Mouse (Mus musculus) midbrain, embryonic 12.5 days (tissue): Measurements from ENCODE around the gene Cd59a. TPM values are rescaled to one million over a fixed set of nuclear protein-coding genes. Genes with fewer than 3 reads are reported as not detected.

Experiments
- ATAC-seq: fragments of 200-750 bp; cut with Nextera tagmentation; 2 replicates; pipeline ENCODE4 v1.8.0; 2017; ENCODE audit warnings: low read depth, moderate TSS enrichment, moderate library complexity; ENCODE audit not compliant: low FRiP score
- H3K27ac ChIP-seq: fragments of 300-500 bp; sonication (generic); replicated peaks from 2 replicates; pipeline ENCODE4 v1.5.1; 2016; ENCODE audit warnings: mild to moderate bottlenecking
- H3K27me3 ChIP-seq: fragments of 300-500 bp; sonication (generic); 2 replicates; pipeline ENCODE4 v1.6.1; 2016; ENCODE audit warnings: mild to moderate bottlenecking
- H3K36me3 ChIP-seq: fragments of 300-500 bp; sonication (generic); 2 replicates; pipeline ENCODE4 v1.6.1; 2016
- H3K4me1 ChIP-seq: fragments of 300-500 bp; sonication (generic); 2 replicates; pipeline ENCODE4 v1.6.1; 2016
- H3K4me2 ChIP-seq: fragments of 300-500 bp; sonication (generic); replicated peaks from 2 replicates; pipeline ENCODE4 v1.6.1; 2016; ENCODE audit warnings: mild to moderate bottlenecking, moderate library complexity
- H3K4me3 ChIP-seq: fragments of 300-500 bp; sonication (generic); 2 replicates; pipeline ENCODE4 v1.5.1; 2016; ENCODE audit warnings: mild to moderate bottlenecking
- H3K9ac ChIP-seq: fragments of 300-500 bp; sonication (generic); replicated peaks from 2 replicates; pipeline ENCODE4 v1.6.1; 2016; ENCODE audit warnings: mild to moderate bottlenecking, moderate library complexity
- H3K9me3 ChIP-seq: fragments of 300-500 bp; sonication (generic); 2 replicates; pipeline ENCODE4 v1.6.1; 2016; ENCODE audit warnings: mild to moderate bottlenecking
- WGBS: fragments of 180-500 bp; shearing (Covaris S2); methylation state at CpG from one replicate; pipeline ENCODE4 v1.1.7; 2016; 5-methylcytosine and 5-hydroxymethylcytosine counted together
- polyA plus RNA-seq: library from polyadenylated mRNA; unstranded; fragments of >200 nt; fragmentation: Nextera tagmentation; extraction: Ambion mirVana; gene quantifications from 2 replicates; pipeline ENCODE4 v1.2.1, GENCODE M21; 2016

The Cd59a gene
- polyA plus RNA-seq, 1 experiment from 2014 or later, result 22.5 TPM

GRCm38 (mm10) chr2:104150608-104151397, 55.2 kb downstream of the Cd59a start:
- no peaks in the 10 kb centered on the region for H3K9me3 ChIP-seq

GRCm38 (mm10) chr2:104153345-104153744, 57.7 kb downstream of the Cd59a start:
- Histone ChIP-seq H3K4me1 (no peaks in the 10 kb centered on the region), H3K4me2 (no peak overlapping the region), H3K36me3 (no peaks in the 10 kb centered on the region), H3K9ac (no peak overlapping the region), H3K4me3 (no peak overlapping the region), H3K9me3 (no peaks in the 10 kb centered on the region), H3K27me3 (no peaks in the 10 kb centered on the region), H3K27ac (no peak overlapping the region)
- ATAC-seq, result no peak
- 89% methylated on average over 4 of the region's 4 CpGs for WGBS

More at GRCm38 (mm10) chr2:104150608-104151397, 55.2 kb downstream of the Cd59a start:
- Histone ChIP-seq H3K27ac (no peak overlapping the region), H3K9ac (no peak overlapping the region), H3K4me2 (no peak overlapping the region), H3K4me1 (no peaks in the 10 kb centered on the region), H3K36me3 (no peaks in the 10 kb centered on the region), H3K27me3 (no peaks in the 10 kb centered on the region), H3K4me3 (no peak overlapping the region)
- WGBS, result 89% methylated on average over 6 of the region's 6 CpGs
- no peak for ATAC-seq

GRCm38 (mm10) chr2:104153876-104154275, 58.3 kb downstream of the Cd59a start:
- Histone ChIP-seq H3K9me3 (no peaks in the 10 kb centered on the region), H3K36me3 (no peaks in the 10 kb centered on the region), H3K4me3 (no peak overlapping the region), H3K4me2 (no peak overlapping the region), H3K27me3 (no peaks in the 10 kb centered on the region), H3K9ac (no peak overlapping the region), H3K27ac (no peak overlapping the region), H3K4me1 (no peaks in the 10 kb centered on the region)
- ATAC-seq, result no peak
- 83% methylated on average over 3 of the region's 3 CpGs for WGBS

GRCm38 (mm10) chr2:104157831-104158230, 62.2 kb downstream of the Cd59a start:
- H3K4me2 ChIP-seq, result no peak overlapping the region
- no peak overlapping the region for H3K4me3 ChIP-seq
- H3K4me1 ChIP-seq, result no peaks in the 10 kb centered on the region
- no peaks in the 10 kb centered on the region for H3K36me3 ChIP-seq
- 81% methylated on average over 4 of the region's 4 CpGs for WGBS
- no peaks in the 10 kb centered on the region for H3K9me3 ChIP-seq
- H3K27me3 ChIP-seq, result no peaks in the 10 kb centered on the region
- ATAC-seq, result no peak
- H3K9ac ChIP-seq, result no peak overlapping the region
- H3K27ac ChIP-seq, result no peak overlapping the region

GRCm38 (mm10) chr2:104163418-104163817, 67.8 kb downstream of the Cd59a start:
- H3K4me1 ChIP-seq, result peaks cover 9% of the 10 kb centered on the region
- H3K4me3 ChIP-seq, result no peak overlapping the region
- H3K36me3 ChIP-seq, result no peaks in the 10 kb centered on the region
- ATAC-seq, result no peak
- no peak overlapping the region for H3K27ac ChIP-seq
- no peak overlapping the region for H3K9ac ChIP-seq
- H3K9me3 ChIP-seq, result no peaks in the 10 kb centered on the region
- WGBS, result 89% methylated on average over 7 of the region's 7 CpGs
- H3K27me3 ChIP-seq, result no peaks in the 10 kb centered on the region
- H3K4me2 ChIP-seq, result no peak overlapping the region

GRCm38 (mm10) chr2:104163978-104164487, 68.4 kb downstream of the Cd59a start:
- no peak overlapping the region for H3K27ac ChIP-seq
- ATAC-seq, result no peak
- H3K27me3 ChIP-seq, result no peaks in the 10 kb centered on the region
- H3K4me1 ChIP-seq, result peaks cover 15% of the 10 kb centered on the region
- H3K4me2 ChIP-seq, result no peak overlapping the region
- WGBS, result 96% methylated on average over 4 of the region's 4 CpGs
- no peak overlapping the region for H3K9ac ChIP-seq
- no peak overlapping the region for H3K4me3 ChIP-seq
- H3K36me3 ChIP-seq, result no peaks in the 10 kb centered on the region
- H3K9me3 ChIP-seq, result no peaks in the 10 kb centered on the region

Other genes starting within 250 kb of the Cd59a start
- 28.5 and 29.8 TPM in 2 replicates for gene Lmo2, start 137.8 kb upstream of the Cd59a start, polyA plus RNA-seq
- gene Fbxo3, start 68.1 kb upstream of the Cd59a start, polyA plus RNA-seq, result 58.8 and 60.8 TPM in 2 replicates
- 2.0 and 2.6 TPM in 2 replicates for gene 4931422A03Rik, start 67.4 kb upstream of the Cd59a start, polyA plus RNA-seq
- gene Gm10912, start 30.0 kb upstream of the Cd59a start, polyA plus RNA-seq, result not detected in 2 replicates
- gene Gm10799, start 27.3 kb upstream of the Cd59a start, polyA plus RNA-seq, result not detected in 2 replicates
- 3.2 TPM in 2 replicates for gene Cd59b, start 26.0 kb upstream of the Cd59a start, polyA plus RNA-seq
- not detected in 2 replicates for gene A930018P22Rik, start 27.0 kb downstream of the Cd59a start, polyA plus RNA-seq